Mouse (Mus musculus): ENCODE results near the gene Olfm2. TPM values are rescaled to one million over a fixed set of nuclear protein-coding genes. Genes with fewer than 3 reads are reported as not detected.

Olfm2 gene
- total and polyA plus RNA-seq, 3 experiments: not detected

GRCm38 (mm10) chr9:20781286-20781685 lies 35.1 kb upstream of the Olfm2 start:
- ATAC-seq (ENCODE audit: extremely low read depth, insufficient number of reproducible peaks, low FRiP score, poor library complexity, severe bottlenecking) (no peak), DNase-seq (ENCODE audit: low spot score) (no peak)
- Histone ChIP-seq H3K27me3 (ENCODE audit: insufficient read depth, low read length) (no peaks in the 10 kb centered on the region), H3K4me1 (ENCODE audit: insufficient read depth, low read depth, low read length) (no peaks in the 10 kb centered on the region), H3K4me3 (ENCODE audit: low read depth, low read length) (no peak overlapping the region), H3K9me3 (replicated peaks) (no peaks in the 10 kb centered on the region), H3K36me3 (replicated peaks) (no peaks in the 10 kb centered on the region)
- TF ChIP-seq GATA2 (IDR thresholded peaks at IDR 0.05; ENCODE audit: borderline replicate concordance, low read depth, low read length): no peak
- no peak for TF ChIP-seq TAL1 (conservative IDR thresholded peaks at IDR 0.05; ENCODE audit: low read depth, low read length)
- TF ChIP-seq POLR2AphosphoS5 (IDR thresholded peaks at IDR 0.05; ENCODE audit: insufficient replicate concordance, low read depth, low read length): no peak
- TF ChIP-seq CTCF (IDR thresholded peaks at IDR 0.05; ENCODE audit: low read depth, low read length): no peak
- TF ChIP-seq GATA1 (IDR thresholded peaks at IDR 0.05; ENCODE audit: borderline replicate concordance, low read length): no peak

GRCm38 (mm10) chr9:20765274-20765673 lies 19.1 kb upstream of the Olfm2 start:
- ATAC-seq (ENCODE audit: extremely low read depth, insufficient number of reproducible peaks, low FRiP score, poor library complexity, severe bottlenecking) (no peak), DNase-seq (ENCODE audit: low spot score) (no peak)
- Histone ChIP-seq H3K27me3 (ENCODE audit: insufficient read depth, low read length) (peaks cover 6% of the 10 kb centered on the region), H3K9me3 (replicated peaks) (no peaks in the 10 kb centered on the region), H3K4me1 (ENCODE audit: insufficient read depth, low read depth, low read length) (no peaks in the 10 kb centered on the region), H3K4me3 (ENCODE audit: low read depth, low read length) (no peak overlapping the region), H3K36me3 (replicated peaks) (no peaks in the 10 kb centered on the region)
- TF ChIP-seq GATA1 (IDR thresholded peaks at IDR 0.05; ENCODE audit: borderline replicate concordance, low read length): no peak
- no peak for TF ChIP-seq CTCF (IDR thresholded peaks at IDR 0.05; ENCODE audit: low read depth, low read length)
- TF ChIP-seq POLR2AphosphoS5 (IDR thresholded peaks at IDR 0.05; ENCODE audit: insufficient replicate concordance, low read depth, low read length): no peak
- TF ChIP-seq TAL1 (conservative IDR thresholded peaks at IDR 0.05; ENCODE audit: low read depth, low read length): no peak
- no peak for TF ChIP-seq GATA2 (IDR thresholded peaks at IDR 0.05; ENCODE audit: borderline replicate concordance, low read depth, low read length)

GRCm38 (mm10) chr9:20763099-20763498 lies 16.9 kb upstream of the Olfm2 start:
- Histone ChIP-seq H3K4me3 (ENCODE audit: low read depth, low read length) (no peak overlapping the region), H3K36me3 (replicated peaks) (no peaks in the 10 kb centered on the region), H3K9me3 (replicated peaks) (no peaks in the 10 kb centered on the region), H3K27me3 (ENCODE audit: insufficient read depth, low read length) (peaks cover 14% of the 10 kb centered on the region), H3K4me1 (ENCODE audit: insufficient read depth, low read depth, low read length) (no peaks in the 10 kb centered on the region)
- DNase-seq (ENCODE audit: low spot score) (no peak), ATAC-seq (ENCODE audit: extremely low read depth, insufficient number of reproducible peaks, low FRiP score, poor library complexity, severe bottlenecking) (no peak)
- TF ChIP-seq GATA2 (IDR thresholded peaks at IDR 0.05; ENCODE audit: borderline replicate concordance, low read depth, low read length) (no peak), POLR2AphosphoS5 (IDR thresholded peaks at IDR 0.05; ENCODE audit: insufficient replicate concordance, low read depth, low read length) (no peak), TAL1 (conservative IDR thresholded peaks at IDR 0.05; ENCODE audit: low read depth, low read length) (no peak), GATA1 (IDR thresholded peaks at IDR 0.05; ENCODE audit: borderline replicate concordance, low read length) (no peak), CTCF (IDR thresholded peaks at IDR 0.05; ENCODE audit: low read depth, low read length) (no peak)

- H3K4me1 ChIP-seq (ENCODE audit: insufficient read depth, low read depth, low read length): no peaks in the 10 kb centered on the region
- H3K36me3 ChIP-seq (replicated peaks): no peaks in the 10 kb centered on the region
- H3K9me3 ChIP-seq (replicated peaks): no peaks in the 10 kb centered on the region
- DNase-seq (ENCODE audit: low spot score) (no peak), ATAC-seq (ENCODE audit: extremely low read depth, insufficient number of reproducible peaks, low FRiP score, poor library complexity, severe bottlenecking) (no peak)
- TF ChIP-seq TAL1 (conservative IDR thresholded peaks at IDR 0.05; ENCODE audit: low read depth, low read length) (no peak), GATA2 (IDR thresholded peaks at IDR 0.05; ENCODE audit: borderline replicate concordance, low read depth, low read length) (no peak), CTCF (IDR thresholded peaks at IDR 0.05; ENCODE audit: low read depth, low read length) (no peak), POLR2AphosphoS5 (IDR thresholded peaks at IDR 0.05; ENCODE audit: insufficient replicate concordance, low read depth, low read length) (no peak), GATA1 (IDR thresholded peaks at IDR 0.05; ENCODE audit: borderline replicate concordance, low read length) (no peak)
- H3K4me3 ChIP-seq (ENCODE audit: low read depth, low read length): no peak overlapping the region
- H3K27me3 ChIP-seq (ENCODE audit: insufficient read depth, low read length): peaks cover 16% of the 10 kb centered on the region
Measured at GRCm38 (mm10) chr9:20762197-20762961, 16.2 kb upstream of the Olfm2 start.

- Histone ChIP-seq H3K27me3 (ENCODE audit: insufficient read depth, low read length) (peaks cover 16% of the 10 kb centered on the region), H3K36me3 (replicated peaks) (no peaks in the 10 kb centered on the region)
- no peak for ATAC-seq (ENCODE audit: extremely low read depth, insufficient number of reproducible peaks, low FRiP score, poor library complexity, severe bottlenecking)
Measured at GRCm38 (mm10) chr9:20761388-20761787, 15.2 kb upstream of the Olfm2 start.

GRCm38 (mm10) chr9:20760813-20761212 lies 14.7 kb upstream of the Olfm2 start:
- ATAC-seq (ENCODE audit: extremely low read depth, insufficient number of reproducible peaks, low FRiP score, poor library complexity, severe bottlenecking): no peak
- TF ChIP-seq GATA1 (IDR thresholded peaks at IDR 0.05; ENCODE audit: borderline replicate concordance, low read length): no peak
- no peak for TF ChIP-seq GATA2 (IDR thresholded peaks at IDR 0.05; ENCODE audit: borderline replicate concordance, low read depth, low read length)
- TF ChIP-seq POLR2AphosphoS5 (IDR thresholded peaks at IDR 0.05; ENCODE audit: insufficient replicate concordance, low read depth, low read length): no peak
- no peak for TF ChIP-seq TAL1 (conservative IDR thresholded peaks at IDR 0.05; ENCODE audit: low read depth, low read length)
- TF ChIP-seq CTCF (IDR thresholded peaks at IDR 0.05; ENCODE audit: low read depth, low read length): no peak
- Histone ChIP-seq H3K36me3 (replicated peaks) (no peaks in the 10 kb centered on the region), H3K27me3 (ENCODE audit: insufficient read depth, low read length) (peaks cover 18% of the 10 kb centered on the region), H3K4me3 (ENCODE audit: low read depth, low read length) (no peak overlapping the region), H3K9me3 (replicated peaks) (no peaks in the 10 kb centered on the region), H3K4me1 (ENCODE audit: insufficient read depth, low read depth, low read length) (peaks cover 2% of the 10 kb centered on the region; the same call in 1 of the 2 replicates)
- no peak for DNase-seq (ENCODE audit: low spot score)

More at GRCm38 (mm10) chr9:20761388-20761787, 15.2 kb upstream of the Olfm2 start:
- Histone ChIP-seq H3K4me3 (ENCODE audit: low read depth, low read length) (no peak overlapping the region), H3K4me1 (ENCODE audit: insufficient read depth, low read depth, low read length) (peaks cover 2% of the 10 kb centered on the region; the same call in 1 of the 2 replicates), H3K9me3 (replicated peaks) (no peaks in the 10 kb centered on the region)
- no peak for TF ChIP-seq POLR2AphosphoS5 (IDR thresholded peaks at IDR 0.05; ENCODE audit: insufficient replicate concordance, low read depth, low read length)
- TF ChIP-seq TAL1 (conservative IDR thresholded peaks at IDR 0.05; ENCODE audit: low read depth, low read length): no peak
- TF ChIP-seq GATA2 (IDR thresholded peaks at IDR 0.05; ENCODE audit: borderline replicate concordance, low read depth, low read length): no peak
- TF ChIP-seq CTCF (IDR thresholded peaks at IDR 0.05; ENCODE audit: low read depth, low read length): no peak
- no peak for DNase-seq (ENCODE audit: low spot score)

Data from G1E (cell line).